Mouse (Mus musculus) embryonic facial prominence, embryonic 13.5 days (tissue): ENCODE data around the gene Haghl. TPM values are rescaled to one million over a fixed set of nuclear protein-coding genes. Genes with fewer than 3 reads are reported as not detected.
"Not testable (repeated sequence)": the region's sequence is repeated elsewhere in the genome, so short reads cannot be mapped to it uniquely, and the experiment has no call there.

Source experiments
- ATAC-seq: fragments of 200-750 bp; cut with Nextera tagmentation; 2 replicates; pipeline ENCODE4 v1.8.0; 2017; ENCODE audit warnings: low read depth; ENCODE audit not compliant: insufficient number of reproducible peaks, insufficient read depth, low FRiP score, low TSS enrichment
- H3K27ac ChIP-seq: fragments of 300-500 bp; sonication (generic); 2 replicates; pipeline ENCODE4 v1.5.1; 2015; ENCODE audit warnings: moderate library complexity, mild to moderate bottlenecking, inconsistent platforms
- H3K27me3 ChIP-seq: fragments of 300-500 bp; sonication (generic); 2 replicates; pipeline ENCODE4 v1.6.1; 2015; ENCODE audit warnings: mild to moderate bottlenecking, inconsistent platforms
- H3K36me3 ChIP-seq: fragments of 300-500 bp; sonication (generic); 2 replicates; pipeline ENCODE4 v1.6.1; 2015; ENCODE audit warnings: mild to moderate bottlenecking, inconsistent platforms
- H3K4me1 ChIP-seq: fragments of 300-500 bp; sonication (generic); 2 replicates; pipeline ENCODE4 v1.6.1; 2015; ENCODE audit warnings: inconsistent platforms
- H3K4me2 ChIP-seq: fragments of 300-500 bp; sonication (generic); 2 replicates; pipeline ENCODE4 v1.6.1; 2015; ENCODE audit warnings: moderate library complexity, mild to moderate bottlenecking, inconsistent platforms
- H3K4me3 ChIP-seq: fragments of 300-500 bp; sonication (generic); 2 replicates; pipeline ENCODE4 v1.5.1; 2015; ENCODE audit warnings: mild to moderate bottlenecking, inconsistent platforms
- H3K9ac ChIP-seq: fragments of 300-500 bp; sonication (generic); 2 replicates; pipeline ENCODE4 v1.6.1; 2015; ENCODE audit warnings: mild to moderate bottlenecking, inconsistent platforms
- H3K9me3 ChIP-seq: fragments of 300-500 bp; sonication (generic); 2 replicates; pipeline ENCODE4 v1.6.1; 2016; ENCODE audit warnings: inconsistent platforms
- WGBS: fragments of 180-500 bp; shearing (Covaris S2); methylation state at CpG from one replicate; pipeline ENCODE4 v1.1.7; 2015; ENCODE audit warnings: mixed read lengths; 5-methylcytosine and 5-hydroxymethylcytosine counted together
- polyA plus RNA-seq: library from polyadenylated mRNA; unstranded; fragments of >200 nt; fragmentation: Nextera tagmentation; extraction: Ambion mirVana; gene quantifications from 2 replicates; pipeline ENCODE4 v1.2.1, GENCODE M21; 2015

Haghl gene
- polyA plus RNA-seq, 1 experiment from 2014 or later = 89.5 TPM

- Histone ChIP-seq H3K27me3 (peaks cover 77% of the 10 kb centered on the region), H3K9ac (no peak overlapping the region), H3K27ac (no peak overlapping the region), H3K4me1 (peaks cover 18% of the 10 kb centered on the region), H3K4me3 (no peak overlapping the region), H3K36me3 (no peaks in the 10 kb centered on the region), H3K9me3 (no peaks in the 10 kb centered on the region), H3K4me2 (peak overlapping the region; percentile 26)
- ATAC-seq = no peak; the same call in 1 of the 2 replicates
- 0% methylated on average over 20 of the region's 20 CpGs for WGBS
Observed at GRCm38 (mm10) chr17:25813471-25813870, 28.0 kb upstream of the Haghl start.

DNA sequence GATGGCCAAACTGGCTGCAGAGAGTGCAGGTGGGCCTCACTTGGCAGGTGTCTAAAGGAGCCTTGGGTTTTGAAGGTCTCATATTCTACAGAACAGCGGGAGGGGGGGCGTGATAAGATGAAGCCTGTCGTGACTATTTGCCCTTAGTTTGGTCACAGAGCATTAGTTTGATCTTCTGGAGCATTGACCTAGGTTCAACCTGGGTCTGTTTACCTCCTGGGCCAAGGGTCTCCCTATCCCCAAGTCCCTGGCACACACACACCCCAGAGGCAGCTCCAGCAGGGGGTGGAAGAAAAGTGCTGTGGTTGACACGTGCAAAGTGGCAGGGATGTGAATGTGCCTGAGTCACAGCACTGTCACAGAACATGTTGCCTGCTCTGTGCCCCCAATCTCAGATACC lies 25.4 kb upstream of the Haghl start:
- no peak for ATAC-seq
- no peak overlapping the region for H3K4me2 ChIP-seq
- peaks cover 21% of the 10 kb centered on the region for H3K4me1 ChIP-seq
- no peak overlapping the region for H3K9ac ChIP-seq
- H3K36me3 ChIP-seq = no peaks in the 10 kb centered on the region
- no peak overlapping the region for H3K27ac ChIP-seq
- WGBS = 70% methylated on average over 4 of the region's 4 CpGs
- no peak overlapping the region for H3K4me3 ChIP-seq
- peaks cover 62% of the 10 kb centered on the region for H3K27me3 ChIP-seq
- H3K9me3 ChIP-seq = no peaks in the 10 kb centered on the region

GRCm38 (mm10) chr17:25809606-25810340 lies 24.3 kb upstream of the Haghl start:
- no peak overlapping the region for H3K27ac ChIP-seq
- no peak for ATAC-seq
- H3K27me3 ChIP-seq = peaks cover 58% of the 10 kb centered on the region
- H3K4me1 ChIP-seq = peaks cover 21% of the 10 kb centered on the region
- 11% methylated on average over 25 of the region's 25 CpGs for WGBS
- H3K4me3 ChIP-seq = peak overlapping the region; percentile 71
- no peaks in the 10 kb centered on the region for H3K9me3 ChIP-seq
- H3K36me3 ChIP-seq = no peaks in the 10 kb centered on the region
- H3K4me2 ChIP-seq = peak overlapping the region; percentile 97
- H3K9ac ChIP-seq = peak overlapping the region; percentile 77

- Histone ChIP-seq H3K27ac (peak within 1 kb of the TSS; percentile 39; the same call in 1 of the 2 replicates), H3K9me3 (no peaks in the 10 kb centered on the region), H3K9ac (peak within 1 kb of the TSS; percentile 77), H3K4me2 (peak within 1 kb of the TSS; percentile 97), H3K36me3 (no peaks in the 10 kb centered on the region), H3K4me1 (peaks cover 21% of the 10 kb centered on the region), H3K4me3 (peak within 1 kb of the TSS; percentile 71), H3K27me3 (peaks cover 59% of the 10 kb centered on the region)
- under 1% methylated on average over 93 of the region's 100 CpGs for WGBS
- ATAC-seq = peak; percentile 75
Observed at GRCm38 (mm10) chr17:25808789-25809605, 23.5 kb upstream of the Haghl start, which contains the start of gene Fbxl16. Gene Fbxl16 (plus strand): TSS chr17:25809085.

DNA sequence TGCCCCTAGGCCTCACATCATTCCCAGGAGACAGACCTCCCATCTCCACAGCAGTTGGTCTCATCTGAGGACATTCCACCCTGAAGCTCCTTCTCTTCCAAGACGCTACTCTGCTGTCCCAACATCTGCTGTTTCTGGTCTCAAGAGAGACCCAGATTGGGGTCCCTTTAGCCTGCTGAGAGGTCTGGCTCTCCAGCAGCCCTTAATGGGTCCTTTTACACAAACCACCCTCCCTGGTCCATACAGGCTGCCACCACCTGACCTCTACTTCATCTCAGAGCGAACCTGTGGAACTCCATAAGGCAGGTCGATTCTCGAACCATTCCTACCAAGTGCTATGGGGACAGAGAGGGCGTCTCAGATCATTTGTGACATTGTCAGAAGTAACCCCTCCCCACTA lies 22.6 kb upstream of the Haghl start:
- WGBS = 34% methylated on average over 5 of the region's 5 CpGs
- Histone ChIP-seq H3K4me1 (peaks cover 16% of the 10 kb centered on the region), H3K9ac (no peak overlapping the region), H3K27ac (no peak overlapping the region), H3K4me2 (peak overlapping the region; percentile 97), H3K27me3 (peaks cover 60% of the 10 kb centered on the region), H3K36me3 (no peaks in the 10 kb centered on the region), H3K4me3 (peak overlapping the region; percentile 71; the same call in 1 of the 2 replicates), H3K9me3 (no peaks in the 10 kb centered on the region)
- no peak for ATAC-seq

DNA sequence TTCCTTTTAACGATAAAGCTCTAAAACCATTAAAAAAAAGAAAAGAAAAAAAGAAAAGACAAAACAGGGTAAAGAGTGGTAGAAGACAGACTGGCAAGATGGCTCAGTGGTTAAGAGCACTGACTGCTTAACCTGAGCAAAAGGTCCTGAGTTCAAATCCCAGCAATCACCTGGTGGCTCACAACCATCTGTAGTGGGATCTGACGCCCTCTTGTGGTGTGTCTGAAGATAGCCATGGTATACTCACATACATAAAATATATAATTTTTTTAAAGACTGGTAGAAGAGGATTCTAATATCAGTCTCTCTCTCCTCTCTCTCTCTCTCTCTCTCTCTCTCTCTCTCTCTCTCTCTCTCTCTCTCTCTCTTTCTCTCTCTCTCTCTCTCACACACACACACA lies 22.0 kb upstream of the Haghl start:
- H3K4me3 ChIP-seq, H3K36me3 ChIP-seq, H3K4me2 ChIP-seq, H3K27ac ChIP-seq, ATAC-seq, H3K9me3 ChIP-seq, H3K9ac ChIP-seq: not testable (repeated sequence)
- Histone ChIP-seq H3K4me1 (peaks cover 14% of the 10 kb centered on the region), H3K27me3 (peaks cover 60% of the 10 kb centered on the region)
- WGBS = 52% methylated on average over 2 of the region's 2 CpGs

DNA sequence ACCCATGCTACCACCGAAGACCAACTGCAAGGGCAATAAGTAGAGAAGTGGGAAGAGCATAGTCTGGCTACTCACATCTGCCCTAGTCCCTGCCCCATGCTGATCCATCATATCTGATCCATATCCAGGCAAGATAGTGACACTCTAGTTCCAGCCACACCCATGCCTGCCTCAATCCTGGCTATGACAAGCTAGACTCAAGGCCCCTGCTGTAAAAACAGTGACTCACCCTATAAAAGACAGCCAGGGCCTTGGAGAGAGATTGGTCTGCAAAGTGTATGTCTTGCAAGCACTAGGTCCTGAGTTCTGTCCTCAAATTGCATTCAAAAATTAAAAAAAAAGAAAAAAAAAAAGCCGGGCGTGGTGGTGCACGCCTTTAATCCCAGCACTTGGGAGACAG lies 21.0 kb upstream of the Haghl start:
- Histone ChIP-seq H3K27ac (no peak overlapping the region), H3K4me3 (no peak overlapping the region), H3K4me1 (peaks cover 14% of the 10 kb centered on the region), H3K36me3 (no peaks in the 10 kb centered on the region), H3K27me3 (peaks cover 58% of the 10 kb centered on the region), H3K4me2 (no peak overlapping the region), H3K9me3 (no peaks in the 10 kb centered on the region), H3K9ac (no peak overlapping the region)
- ATAC-seq = no peak
- 84% methylated on average over 4 of the region's 4 CpGs for WGBS

GRCm38 (mm10) chr17:25802825-25803517 lies 17.5 kb upstream of the Haghl start:
- Histone ChIP-seq H3K4me2 (no peak overlapping the region), H3K4me1 (no peaks in the 10 kb centered on the region), H3K27me3 (peaks cover 30% of the 10 kb centered on the region), H3K36me3 (no peaks in the 10 kb centered on the region), H3K9me3 (no peaks in the 10 kb centered on the region), H3K27ac (no peak overlapping the region), H3K9ac (peak overlapping the region; percentile 40; the same call in 1 of the 2 replicates), H3K4me3 (no peak overlapping the region)
- ATAC-seq = no peak
- WGBS = 14% methylated on average over 10 of the region's 10 CpGs

- WGBS = 7% methylated on average over 6 of the region's 6 CpGs
Observed at GRCm38 (mm10) chr17:25801029-25801428, 15.6 kb upstream of the Haghl start.

DNA sequence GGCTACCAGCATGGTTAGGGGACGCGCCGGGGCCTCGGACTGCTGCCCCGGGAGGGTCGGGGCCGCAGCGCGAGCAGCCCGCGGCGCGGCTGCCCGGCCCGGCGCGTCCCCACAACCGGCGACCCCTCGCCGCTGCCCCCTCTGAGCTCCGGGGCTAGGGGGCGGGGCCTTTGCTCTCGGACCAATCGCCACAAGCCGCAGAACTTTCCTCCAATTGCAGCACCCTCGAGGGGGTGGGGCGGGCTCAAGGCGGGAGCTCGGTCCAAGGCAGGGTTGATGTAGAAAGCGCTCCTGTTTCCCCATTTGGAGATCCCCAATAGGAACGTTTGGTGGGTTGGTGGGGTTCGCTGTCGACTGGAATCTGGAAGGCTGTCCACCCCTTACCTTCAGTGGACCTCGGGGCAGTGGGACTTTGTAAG lies 11.5 kb upstream of the Haghl start, which contains the start of gene Metrn:
TSS of gene Metrn (minus strand) at position 186 of the 419 bp plus-strand sequence.
- H3K4me1 ChIP-seq = peaks cover 40% of the 10 kb centered on the region
- peak within 1 kb of the TSS; percentile 76 for H3K9ac ChIP-seq
- under 1% methylated on average over 35 of the region's 35 CpGs for WGBS
- H3K9me3 ChIP-seq = no peaks in the 10 kb centered on the region
- H3K27me3 ChIP-seq = peaks cover 6% of the 10 kb centered on the region
- 0 out of 2 replicates have a peak within 1 kb of the TSS, but pooled peaks have one; percentile 16 for H3K27ac ChIP-seq
- peak within 1 kb of the TSS; percentile 64 for H3K4me3 ChIP-seq
- peak; percentile 79 for ATAC-seq
- H3K4me2 ChIP-seq = peak within 1 kb of the TSS; percentile 98
- H3K36me3 ChIP-seq = no peaks in the 10 kb centered on the region

More at GRCm38 (mm10) chr17:25801029-25801428, 15.6 kb upstream of the Haghl start:
- H3K4me3 ChIP-seq = no peak overlapping the region
- H3K4me2 ChIP-seq = no peak overlapping the region
- H3K27ac ChIP-seq = no peak overlapping the region
- no peaks in the 10 kb centered on the region for H3K9me3 ChIP-seq
- ATAC-seq = no peak
- H3K4me1 ChIP-seq = peaks cover 13% of the 10 kb centered on the region
- H3K36me3 ChIP-seq = no peaks in the 10 kb centered on the region
- no peak overlapping the region for H3K9ac ChIP-seq
- H3K27me3 ChIP-seq = peaks cover 27% of the 10 kb centered on the region

DNA sequence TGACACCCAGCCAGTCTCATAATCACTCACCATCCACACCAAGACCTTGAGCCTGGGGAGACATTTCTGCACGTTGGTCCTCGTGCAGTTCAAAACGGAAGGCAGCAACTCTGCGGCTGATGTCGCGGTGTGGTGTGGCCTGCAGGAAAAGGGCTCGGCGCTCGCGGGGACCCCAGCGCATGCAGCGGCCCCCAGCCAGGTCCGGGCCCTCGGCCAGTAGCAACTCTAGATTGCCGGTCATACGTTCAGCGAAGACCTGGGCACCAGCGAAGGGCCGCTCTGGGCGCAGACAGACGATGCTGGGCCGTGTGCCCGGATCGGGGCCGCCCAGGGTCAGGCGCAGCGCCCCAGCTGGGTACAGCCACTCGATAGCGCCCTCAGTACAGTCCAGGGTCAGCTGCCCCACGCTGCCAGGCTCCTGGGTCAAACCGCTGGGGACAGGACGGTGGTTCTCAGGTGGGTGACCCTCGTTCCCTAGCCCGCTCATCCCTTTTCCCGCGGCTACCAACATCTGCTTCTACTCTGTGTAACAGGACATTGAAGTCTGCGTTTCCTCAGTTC lies 10.8 kb upstream of the Haghl start:
- ATAC-seq = no peak
- Histone ChIP-seq H3K27me3 (0 out of 2 replicates have a peak, but pooled peaks cover 2% of the 10 kb centered on the region), H3K4me2 (peak overlapping the region; percentile 98), H3K27ac (0 out of 2 replicates have a peak overlapping the region, but pooled peaks have one; percentile 16), H3K4me3 (peak overlapping the region; percentile 64), H3K9ac (peak overlapping the region; percentile 76), H3K36me3 (no peaks in the 10 kb centered on the region), H3K4me1 (peaks cover 43% of the 10 kb centered on the region), H3K9me3 (no peaks in the 10 kb centered on the region)
- under 1% methylated on average over 37 of the region's 37 CpGs for WGBS
